Mouse (Mus musculus): ENCODE results near the gene Grn. TPM values are rescaled to one million over a fixed set of nuclear protein-coding genes. Genes with fewer than 3 reads are reported as not detected.

Gene Grn
- 11.8 TPM for polyA plus RNA-seq (2014; fragmentation: Illumina TruSeq; extraction: RNeasy Lipid Tissue Mini Kit (QIAGEN cat#74804); ENCODE audit: low read depth, low replicate concordance)

DNA sequence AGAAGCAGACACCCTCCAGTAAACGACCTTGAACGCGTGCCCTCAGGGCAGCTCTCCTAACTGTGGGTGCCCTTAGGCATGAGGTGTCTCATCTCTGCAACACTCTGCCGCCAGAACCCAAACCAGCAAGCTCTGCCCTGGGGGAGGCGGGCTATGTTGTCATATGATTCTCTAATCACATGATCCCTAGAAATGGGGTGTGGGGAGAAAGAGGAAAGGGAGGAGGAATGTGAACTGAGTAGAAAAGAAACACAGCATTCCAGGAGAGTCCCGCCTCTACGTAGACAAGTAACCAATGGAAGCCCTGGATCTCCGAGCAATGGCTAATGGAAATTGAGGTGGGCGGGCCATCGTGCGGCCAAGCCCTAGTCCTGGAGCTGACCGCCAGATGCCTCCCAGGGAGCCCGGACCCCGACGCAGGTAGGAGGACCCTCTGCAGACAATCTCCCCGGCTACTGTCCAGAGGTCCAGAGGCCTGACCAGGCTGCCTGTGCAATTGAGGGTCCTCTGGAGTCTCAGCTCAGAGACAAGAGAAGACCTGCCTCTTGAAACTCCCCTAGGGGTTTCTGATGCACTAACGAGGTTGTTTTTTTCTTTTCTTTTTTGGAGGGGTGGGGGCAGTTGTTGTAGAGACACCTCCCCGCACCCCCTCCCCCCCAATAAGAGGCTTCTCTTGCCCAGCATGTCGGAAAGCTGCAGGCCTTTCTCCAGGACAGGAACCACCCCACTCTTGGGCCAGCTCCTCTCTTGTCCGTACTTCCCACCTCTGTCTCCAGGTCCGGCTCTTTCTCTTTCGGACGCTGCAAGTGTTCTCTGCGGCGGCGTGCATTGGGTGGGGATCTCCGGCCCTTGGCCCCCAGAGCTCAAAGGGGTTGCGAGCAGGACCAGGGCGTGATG lies at the start of gene Grn:
Grn (plus strand) TSS at position 195 of the 897 bp plus-strand sequence.

DNA sequence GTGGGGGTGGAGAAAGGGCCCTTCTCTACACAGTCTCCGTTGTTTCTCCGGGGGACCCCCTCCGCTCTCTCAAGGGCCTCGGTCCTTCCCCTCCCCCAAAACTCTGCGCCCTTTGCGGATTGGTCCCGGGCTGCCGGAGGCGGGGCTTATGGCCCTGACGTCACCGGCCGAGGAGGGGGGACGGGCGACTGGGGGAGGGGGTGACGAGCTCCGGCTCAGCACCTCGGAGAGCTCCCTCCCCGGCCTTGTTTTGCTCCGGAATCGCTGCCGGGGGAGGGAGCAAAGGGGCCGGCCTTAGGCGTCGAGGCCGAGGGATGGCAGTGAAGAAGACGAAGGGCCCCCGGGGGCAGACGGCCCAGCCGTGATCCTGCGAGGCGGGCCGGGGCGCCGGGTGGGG lies 36.9 kb upstream of the Grn start, which contains the start of gene Rundc3a:
Rundc3a (plus strand) TSS at position 166 of the 397 bp plus-strand sequence.

DNA sequence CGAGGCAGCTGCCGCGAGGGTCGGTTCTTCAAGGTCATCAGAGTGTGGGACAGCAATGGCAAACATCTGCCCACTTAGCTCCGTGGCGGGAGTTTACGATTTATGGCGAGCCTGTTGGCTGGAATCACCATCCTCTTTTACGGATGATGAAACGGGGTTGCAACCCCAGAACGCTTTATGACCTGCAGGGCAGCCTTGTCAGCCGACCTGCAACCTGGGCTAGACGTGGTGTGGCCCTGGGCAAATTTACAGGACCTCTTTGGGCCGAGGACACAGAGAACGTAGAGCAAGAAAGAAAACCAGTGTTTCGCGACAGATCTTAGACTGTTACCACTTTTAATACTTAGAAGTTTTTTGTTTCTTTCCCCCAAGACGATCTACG lies 22.3 kb upstream of the Grn start, which contains the start of gene Slc25a39:
Slc25a39 (minus strand) TSS at position 113 of the 382 bp plus-strand sequence.

DNA sequence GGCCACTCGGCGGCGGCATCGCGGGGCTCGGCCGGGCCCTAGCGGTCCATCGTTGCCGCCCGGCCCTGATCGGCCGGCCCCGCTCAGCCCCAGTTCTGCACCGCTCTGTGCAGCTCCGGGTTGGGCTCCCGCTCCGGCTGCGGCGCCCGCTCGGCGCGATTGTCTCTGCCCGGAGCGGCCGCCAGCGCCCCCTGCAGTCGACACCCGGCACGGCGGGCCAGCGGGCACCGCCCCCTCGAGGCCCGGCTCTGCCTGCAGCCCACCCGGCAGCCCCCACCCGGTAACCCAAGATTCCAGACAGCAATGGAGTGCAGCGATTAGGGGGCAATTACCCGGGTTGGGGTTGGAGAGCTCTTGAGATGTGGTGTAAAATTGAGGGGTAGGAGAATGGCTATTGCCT lies 17.4 kb downstream of the Grn start, which contains the start of gene Fam171a2:
Fam171a2 (minus strand) TSS at position 186 of the 400 bp plus-strand sequence.

DNA sequence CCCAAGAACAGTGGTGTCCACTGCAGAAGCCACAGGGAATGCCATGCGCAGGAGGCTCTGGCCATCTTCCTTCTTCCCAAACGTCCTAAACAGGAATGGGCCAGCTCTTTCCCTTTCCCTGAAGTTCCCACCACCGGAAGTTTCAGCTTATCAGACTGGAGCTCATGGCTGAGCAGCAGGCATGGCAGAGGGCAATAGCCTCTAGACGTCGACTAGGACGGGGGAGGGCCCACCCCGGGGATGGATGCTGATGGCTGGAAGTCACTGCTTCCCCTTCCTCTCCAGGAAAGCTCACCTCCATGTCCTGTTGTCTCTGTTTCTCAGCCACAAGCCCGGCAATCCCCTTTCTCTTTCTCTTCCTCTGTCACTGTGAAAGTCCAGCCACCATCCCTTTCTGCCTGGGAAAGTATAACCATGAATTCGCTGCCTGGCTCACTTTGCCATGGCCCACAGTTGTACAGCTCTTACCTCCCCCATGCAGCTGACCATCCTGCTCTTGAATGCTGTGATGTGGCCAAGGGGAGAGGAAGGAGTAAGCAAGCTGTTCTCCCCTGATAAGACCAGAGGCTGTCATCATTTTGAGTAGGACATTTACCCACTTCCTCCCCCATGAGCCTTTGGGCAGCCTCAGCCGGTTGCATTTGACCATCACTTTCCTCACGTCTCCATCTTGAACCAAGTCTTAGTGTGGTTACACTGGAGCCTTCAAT lies 39.7 kb downstream of the Grn start, which contains the start of gene Itga2b:
Itga2b (minus strand) TSS at position 475 of the 710 bp plus-strand sequence.

Other genes starting within 250 kb of the Grn start
- 81.9 TPM for gene Lsm12, start 245.0 kb upstream of the Grn start, polyA plus RNA-seq (2014; fragmentation: Illumina TruSeq; extraction: RNeasy Lipid Tissue Mini Kit (QIAGEN cat#74804); ENCODE audit: low read depth, low replicate concordance)
- 1.8 TPM for gene G6pc3, start 240.7 kb upstream of the Grn start, polyA plus RNA-seq (2014; fragmentation: Illumina TruSeq; extraction: RNeasy Lipid Tissue Mini Kit (QIAGEN cat#74804); ENCODE audit: low read depth, low replicate concordance)
- gene Hdac5, start 200.1 kb upstream of the Grn start, polyA plus RNA-seq (2014; fragmentation: Illumina TruSeq; extraction: RNeasy Lipid Tissue Mini Kit (QIAGEN cat#74804); ENCODE audit: low read depth, low replicate concordance): 1.4 TPM
- not detected for gene BC030867, start 181.4 kb upstream of the Grn start, polyA plus RNA-seq (2014; fragmentation: Illumina TruSeq; extraction: RNeasy Lipid Tissue Mini Kit (QIAGEN cat#74804); ENCODE audit: low read depth, low replicate concordance)
- gene Asb16, start 161.6 kb upstream of the Grn start, polyA plus RNA-seq (2014; fragmentation: Illumina TruSeq; extraction: RNeasy Lipid Tissue Mini Kit (QIAGEN cat#74804); ENCODE audit: low read depth, low replicate concordance): 0.23 TPM
- gene Tmub2, start 145.4 kb upstream of the Grn start, polyA plus RNA-seq (2014; fragmentation: Illumina TruSeq; extraction: RNeasy Lipid Tissue Mini Kit (QIAGEN cat#74804); ENCODE audit: low read depth, low replicate concordance): 6.9 TPM
- 11.0 TPM for gene Atxn7l3, start 133.7 kb upstream of the Grn start, polyA plus RNA-seq (2014; fragmentation: Illumina TruSeq; extraction: RNeasy Lipid Tissue Mini Kit (QIAGEN cat#74804); ENCODE audit: low read depth, low replicate concordance)
- 34.9 TPM for gene Ubtf, start 110.6 kb upstream of the Grn start, polyA plus RNA-seq (2014; fragmentation: Illumina TruSeq; extraction: RNeasy Lipid Tissue Mini Kit (QIAGEN cat#74804); ENCODE audit: low read depth, low replicate concordance)
- not detected for gene Slc4a1, start 64.1 kb upstream of the Grn start, polyA plus RNA-seq (2014; fragmentation: Illumina TruSeq; extraction: RNeasy Lipid Tissue Mini Kit (QIAGEN cat#74804); ENCODE audit: low read depth, low replicate concordance)
- gene Rundc3a, start 36.9 kb upstream of the Grn start, polyA plus RNA-seq (2014; fragmentation: Illumina TruSeq; extraction: RNeasy Lipid Tissue Mini Kit (QIAGEN cat#74804); ENCODE audit: low read depth, low replicate concordance): 1.3 TPM
- gene Slc25a39, start 22.4 kb upstream of the Grn start, polyA plus RNA-seq (2014; fragmentation: Illumina TruSeq; extraction: RNeasy Lipid Tissue Mini Kit (QIAGEN cat#74804); ENCODE audit: low read depth, low replicate concordance): 14.6 TPM
- gene Fam171a2, start 17.4 kb downstream of the Grn start, polyA plus RNA-seq (2014; fragmentation: Illumina TruSeq; extraction: RNeasy Lipid Tissue Mini Kit (QIAGEN cat#74804); ENCODE audit: low read depth, low replicate concordance): not detected
- gene Itga2b, start 39.8 kb downstream of the Grn start, polyA plus RNA-seq (2014; fragmentation: Illumina TruSeq; extraction: RNeasy Lipid Tissue Mini Kit (QIAGEN cat#74804); ENCODE audit: low read depth, low replicate concordance): not detected
- 24.7 TPM for gene Gpatch8, start 126.1 kb downstream of the Grn start, polyA plus RNA-seq (2014; fragmentation: Illumina TruSeq; extraction: RNeasy Lipid Tissue Mini Kit (QIAGEN cat#74804); ENCODE audit: low read depth, low replicate concordance)
- not detected for gene Gm11627, start 149.1 kb downstream of the Grn start, polyA plus RNA-seq (2014; fragmentation: Illumina TruSeq; extraction: RNeasy Lipid Tissue Mini Kit (QIAGEN cat#74804); ENCODE audit: low read depth, low replicate concordance)
- 2.2 TPM for gene Fzd2, start 174.1 kb downstream of the Grn start, polyA plus RNA-seq (2014; fragmentation: Illumina TruSeq; extraction: RNeasy Lipid Tissue Mini Kit (QIAGEN cat#74804); ENCODE audit: low read depth, low replicate concordance)
- gene Meioc, start 233.4 kb downstream of the Grn start, polyA plus RNA-seq (2014; fragmentation: Illumina TruSeq; extraction: RNeasy Lipid Tissue Mini Kit (QIAGEN cat#74804); ENCODE audit: low read depth, low replicate concordance): not detected

Data from adrenal gland, adult 10 weeks (tissue).